Mouse (Mus musculus) heart, postnatal 25 days (tissue): ENCODE data around the gene Galnt4. TPM values are rescaled to one million over a fixed set of nuclear protein-coding genes. Genes with fewer than 3 reads are reported as not detected.

Source experiments
- DNase-seq: peaks from one replicate; pipeline ENCODE4 v3.0.0; 2022; ENCODE audit warnings: low spot score
- intact Hi-C: fragments of 180-260 bp; cut with DNase I; formaldehyde crosslinking; loops from one replicate; pipeline ENCODE4 v1.15.1; 2025
- total RNA-seq, 2 experiments: library from RNA; stranded (reverse); gene quantifications; 2 replicates each; pipeline ENCODE4 v1.2.3; 2021

Galnt4 gene
- total RNA-seq, 2 experiments from 2014 or later = 3.2 to 3.6 TPM

GRCm38 (mm10) chr10:99108431-99108982 is 548 bp downstream of the Galnt4 start:
- intact Hi-C loops = loop anchor here (5.0 kb wide), 3 partner anchors 44 to 469 kb away; partner anchors contain the start of gene Atp2b1
- DNase-seq = no peak

- intact Hi-C loops = no loop called here
- no peak for DNase-seq
These were observed 5.6 kb downstream of the Galnt4 start for GRCm38 (mm10) chr10:99113533-99113932.

- intact Hi-C loops = no loop called here
- DNase-seq = no peak
These were observed 6.3 kb downstream of the Galnt4 start for GRCm38 (mm10) chr10:99114295-99114694.

GRCm38 (mm10) chr10:99115471-99116236 is 7.7 kb downstream of the Galnt4 start:
- no peak for DNase-seq
- intact Hi-C loops = no loop called here

GRCm38 (mm10) chr10:99116237-99116632 is 8.3 kb downstream of the Galnt4 start:
- no peak for DNase-seq
- intact Hi-C loops = no loop called here

- no peak for DNase-seq
These were observed 9.0 kb downstream of the Galnt4 start for GRCm38 (mm10) chr10:99116650-99117615.

GRCm38 (mm10) chr10:99117876-99118275 is 9.9 kb downstream of the Galnt4 start:
- intact Hi-C loops = no loop called here
- no peak for DNase-seq

More at GRCm38 (mm10) chr10:99116650-99117615, 9.0 kb downstream of the Galnt4 start:
- intact Hi-C loops = no loop called here

- DNase-seq = no peak
- intact Hi-C loops = no loop called here
These were observed 10.7 kb downstream of the Galnt4 start for GRCm38 (mm10) chr10:99118697-99119096.

GRCm38 (mm10) chr10:99119471-99119870 is 11.5 kb downstream of the Galnt4 start:
- DNase-seq = no peak
- intact Hi-C loops = no loop called here

GRCm38 (mm10) chr10:99126225-99126624 is 18.3 kb downstream of the Galnt4 start, which contains the start of gene Phxr2:
Gene Phxr2 (minus strand): TSS chr10:99126325.
- DNase-seq = no peak
- intact Hi-C loops = no loop called here

- DNase-seq = no peak
- intact Hi-C loops = no loop called here
These were observed 19.0 kb downstream of the Galnt4 start for GRCm38 (mm10) chr10:99126954-99127353.

- intact Hi-C loops = no loop called here
- no peak for DNase-seq
These were observed 19.8 kb downstream of the Galnt4 start for GRCm38 (mm10) chr10:99127691-99128261.

- no peak for DNase-seq
- intact Hi-C loops = no loop called here
These were observed 22.7 kb downstream of the Galnt4 start for GRCm38 (mm10) chr10:99130611-99131010.

GRCm38 (mm10) chr10:99131298-99131697 is 23.3 kb downstream of the Galnt4 start:
- intact Hi-C loops = no loop called here
- no peak for DNase-seq

GRCm38 (mm10) chr10:99132189-99132588 is 24.2 kb downstream of the Galnt4 start:
- no peak for DNase-seq
- intact Hi-C loops = no loop called here

- intact Hi-C loops = no loop called here
- DNase-seq = no peak
These were observed 24.8 kb downstream of the Galnt4 start for GRCm38 (mm10) chr10:99132595-99133272.

GRCm38 (mm10) chr10:99133321-99133875 is 25.4 kb downstream of the Galnt4 start:
- no peak for DNase-seq
- intact Hi-C loops = no loop called here

- DNase-seq = no peak
- intact Hi-C loops = no loop called here
These were observed 28.4 kb downstream of the Galnt4 start for GRCm38 (mm10) chr10:99136337-99136736.

GRCm38 (mm10) chr10:99145611-99146010 is 37.7 kb downstream of the Galnt4 start:
- no peak for DNase-seq
- intact Hi-C loops = no loop called here
